Mouse (Mus musculus): ENCODE data around the gene Cmtm6. TPM values are rescaled to one million over a fixed set of nuclear protein-coding genes. Genes with fewer than 3 reads are reported as not detected.

Cmtm6 gene
- polyA plus RNA-seq, 1 experiment from 2014 or later, result 23.2 TPM

DNA sequence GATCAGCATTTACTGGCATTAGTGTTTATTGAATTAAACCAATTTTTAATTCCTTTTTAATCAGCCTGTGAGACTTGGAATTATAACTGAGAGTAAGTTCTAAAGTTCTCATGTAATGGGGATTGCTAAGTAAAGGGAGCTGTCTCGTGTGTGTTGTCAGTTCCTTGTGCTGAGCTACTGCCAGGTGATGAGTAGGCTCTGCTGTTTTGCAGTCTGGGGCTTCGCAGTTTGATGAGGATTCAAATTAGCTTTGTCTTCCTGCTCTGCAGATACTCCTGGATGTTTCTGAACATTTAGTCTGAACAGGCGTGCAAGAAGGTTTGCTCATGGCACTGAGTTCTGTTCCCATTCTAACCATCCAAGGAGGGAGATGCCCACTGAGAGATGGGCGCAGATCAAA, 33.8 kb upstream of the Cmtm6 start:
- Histone ChIP-seq H3K36me3 (ENCODE audit: control insufficient read depth, insufficient read depth) (peaks cover 12% of the 10 kb centered on the region), H3K4me2 (ENCODE audit: low read length) (no peak overlapping the region), H3K4me1 (replicated peaks; ENCODE audit: control insufficient read depth, insufficient read depth, low read length) (no peaks in the 10 kb centered on the region; the same call in 1 of the 2 replicates), H3K9me3 (ENCODE audit: control insufficient read depth, low read length) (no peaks in the 10 kb centered on the region), H3K4me3 (replicated peaks; ENCODE audit: low read length) (no peak overlapping the region), H3K9ac (replicated peaks; ENCODE audit: low read depth, low read length) (no peak overlapping the region), H3K27ac (ENCODE audit: low read length) (no peak overlapping the region), H3K27me3 (replicated peaks; ENCODE audit: control insufficient read depth, insufficient read depth, low read length) (no peaks in the 10 kb centered on the region)
- ATAC-seq, result no peak
- 94% methylated on average over 4 of the region's 4 CpGs for WGBS

DNA sequence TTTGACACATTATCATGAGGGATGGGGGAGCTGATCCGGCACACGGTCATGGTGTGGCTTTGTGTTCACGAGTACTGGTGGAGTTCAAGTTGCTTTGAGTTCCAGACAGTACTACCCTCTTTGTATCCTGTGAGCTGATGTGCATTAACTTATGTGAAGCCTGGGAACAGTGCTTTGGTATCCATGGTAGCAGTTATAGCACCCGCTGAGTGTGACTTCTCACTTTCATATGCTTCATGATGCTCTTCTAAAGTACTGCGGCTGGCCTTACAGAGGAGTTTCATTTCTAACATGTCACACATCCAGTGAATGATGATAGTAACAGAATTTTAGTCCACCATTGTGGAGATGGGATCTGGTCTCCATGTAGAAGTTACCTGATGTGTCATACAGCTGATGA, 33.0 kb upstream of the Cmtm6 start:
- no peak for ATAC-seq
- no peak overlapping the region for H3K27ac ChIP-seq (ENCODE audit: low read length)

DNA sequence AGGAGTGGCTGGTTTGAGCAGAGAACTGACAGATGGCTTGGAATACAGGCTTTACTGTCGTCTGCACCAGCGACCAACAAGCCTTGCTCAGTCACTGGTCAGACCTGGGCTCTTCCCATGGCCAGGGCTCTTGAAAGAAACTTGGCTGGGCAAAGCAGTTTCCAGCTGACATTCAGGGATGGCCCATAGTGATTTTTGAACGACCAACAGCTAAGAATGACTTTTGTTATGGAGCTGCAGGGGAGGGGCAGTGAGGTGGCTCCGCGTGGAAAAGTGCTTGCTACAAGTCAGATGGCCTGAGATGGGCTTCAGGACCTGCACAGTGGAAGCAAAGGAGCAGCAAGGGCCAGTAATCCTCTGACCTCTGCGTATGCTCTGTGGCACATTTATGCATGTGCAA, 31.7 kb upstream of the Cmtm6 start:
- 73% methylated on average over 6 of the region's 6 CpGs for WGBS
- H3K4me2 ChIP-seq (ENCODE audit: low read length), result no peak overlapping the region
- ATAC-seq, result no peak
- no peaks in the 10 kb centered on the region for H3K27me3 ChIP-seq (replicated peaks; ENCODE audit: control insufficient read depth, insufficient read depth, low read length)
- H3K9me3 ChIP-seq (ENCODE audit: control insufficient read depth, low read length), result no peaks in the 10 kb centered on the region
- no peak overlapping the region for H3K27ac ChIP-seq (ENCODE audit: low read length)
- H3K36me3 ChIP-seq (ENCODE audit: control insufficient read depth, insufficient read depth), result peaks cover 4% of the 10 kb centered on the region; the same call in 1 of the 2 replicates
- no peaks in the 10 kb centered on the region for H3K4me1 ChIP-seq (replicated peaks; ENCODE audit: control insufficient read depth, insufficient read depth, low read length)
- no peak overlapping the region for H3K4me3 ChIP-seq (replicated peaks; ENCODE audit: low read length)
- no peak overlapping the region for H3K9ac ChIP-seq (replicated peaks; ENCODE audit: low read depth, low read length)

More for the DNA sequence above, 33.0 kb upstream of the Cmtm6 start:
- H3K4me2 ChIP-seq (ENCODE audit: low read length), result no peak overlapping the region
- no peaks in the 10 kb centered on the region for H3K27me3 ChIP-seq (replicated peaks; ENCODE audit: control insufficient read depth, insufficient read depth, low read length)
- peaks cover 6% of the 10 kb centered on the region; the same call in 1 of the 2 replicates for H3K36me3 ChIP-seq (ENCODE audit: control insufficient read depth, insufficient read depth)
- 89% methylated on average over 5 of the region's 5 CpGs for WGBS
- no peaks in the 10 kb centered on the region for H3K4me1 ChIP-seq (replicated peaks; ENCODE audit: control insufficient read depth, insufficient read depth, low read length)
- H3K9me3 ChIP-seq (ENCODE audit: control insufficient read depth, low read length), result no peaks in the 10 kb centered on the region
- H3K9ac ChIP-seq (replicated peaks; ENCODE audit: low read depth, low read length), result no peak overlapping the region
- no peak overlapping the region for H3K4me3 ChIP-seq (replicated peaks; ENCODE audit: low read length)

DNA sequence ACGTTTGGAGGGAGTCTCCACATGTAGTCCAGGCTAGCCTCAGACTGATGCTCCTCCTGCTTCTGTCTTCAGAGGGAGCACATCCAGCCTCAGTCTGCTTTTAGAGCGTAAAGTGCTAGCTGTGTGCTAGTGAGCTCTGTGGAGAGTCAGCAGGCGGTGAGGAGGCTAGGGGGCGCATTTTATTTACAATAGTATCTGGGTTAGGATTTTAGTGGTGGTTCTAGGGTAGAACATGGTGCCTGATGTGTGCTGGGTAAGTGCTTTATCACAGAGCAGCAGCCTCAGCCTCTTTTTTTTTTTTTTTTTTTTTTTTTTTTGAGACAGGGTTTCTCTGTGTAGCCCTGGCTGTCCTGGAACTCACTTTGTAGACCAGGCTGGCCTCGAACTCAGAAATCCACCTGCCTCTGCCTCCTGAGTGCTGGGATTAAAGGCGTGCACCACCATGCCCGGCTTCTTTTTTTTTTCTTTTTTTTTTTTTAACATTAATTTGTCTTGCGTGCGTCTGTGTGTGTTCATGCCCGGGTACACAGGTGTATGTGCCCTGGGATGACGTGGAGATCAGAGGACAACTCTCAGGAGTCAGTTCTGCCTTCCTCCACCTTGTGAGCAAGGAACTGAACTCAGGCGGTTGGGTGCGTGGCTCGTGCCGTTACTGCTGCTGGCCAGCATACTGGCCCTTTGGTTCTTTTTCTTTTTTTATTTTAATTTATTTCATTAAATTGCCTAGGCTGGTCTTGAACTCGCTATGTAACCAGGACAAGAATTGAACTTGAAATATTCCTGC, 30.8 kb upstream of the Cmtm6 start:
- Histone ChIP-seq H3K9ac (replicated peaks; ENCODE audit: low read depth, low read length) (no peak overlapping the region), H3K27me3 (replicated peaks; ENCODE audit: control insufficient read depth, insufficient read depth, low read length) (no peaks in the 10 kb centered on the region), H3K4me3 (replicated peaks; ENCODE audit: low read length) (no peak overlapping the region), H3K4me1 (replicated peaks; ENCODE audit: control insufficient read depth, insufficient read depth, low read length) (no peaks in the 10 kb centered on the region), H3K4me2 (ENCODE audit: low read length) (no peak overlapping the region), H3K9me3 (ENCODE audit: control insufficient read depth, low read length) (no peaks in the 10 kb centered on the region), H3K27ac (ENCODE audit: low read length) (no peak overlapping the region), H3K36me3 (ENCODE audit: control insufficient read depth, insufficient read depth) (peaks cover 2% of the 10 kb centered on the region)
- no peak for ATAC-seq
- WGBS, result 90% methylated on average over 16 of the region's 16 CpGs

DNA sequence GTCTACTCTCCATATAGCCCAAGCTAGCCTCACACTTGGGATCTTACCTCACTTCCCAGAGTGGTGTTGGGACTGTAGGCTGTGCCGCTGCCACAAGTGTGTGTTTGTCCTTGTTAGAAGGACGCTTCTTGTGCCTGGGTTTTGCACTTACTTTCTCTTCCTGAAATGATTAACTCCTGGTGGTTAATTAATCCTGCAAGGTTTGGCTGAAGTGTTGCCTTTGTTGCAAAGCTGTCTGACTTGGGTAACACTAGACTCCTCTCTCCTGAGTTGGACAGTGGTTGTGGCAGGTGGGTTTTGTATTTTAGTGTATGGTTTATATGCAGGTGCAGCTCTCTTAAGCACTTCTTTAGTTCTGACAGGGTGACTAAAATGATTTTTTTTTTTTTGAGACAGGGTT, 29.9 kb upstream of the Cmtm6 start:
- no peak for ATAC-seq
- 90% methylated on average over 2 of the region's 2 CpGs for WGBS
- Histone ChIP-seq H3K4me1 (replicated peaks; ENCODE audit: control insufficient read depth, insufficient read depth, low read length) (no peaks in the 10 kb centered on the region), H3K27me3 (replicated peaks; ENCODE audit: control insufficient read depth, insufficient read depth, low read length) (no peaks in the 10 kb centered on the region), H3K4me3 (replicated peaks; ENCODE audit: low read length) (no peak overlapping the region), H3K36me3 (ENCODE audit: control insufficient read depth, insufficient read depth) (peaks cover 12% of the 10 kb centered on the region), H3K27ac (ENCODE audit: low read length) (no peak overlapping the region), H3K9ac (replicated peaks; ENCODE audit: low read depth, low read length) (no peak overlapping the region), H3K9me3 (ENCODE audit: control insufficient read depth, low read length) (no peaks in the 10 kb centered on the region), H3K4me2 (ENCODE audit: low read length) (no peak overlapping the region)

DNA sequence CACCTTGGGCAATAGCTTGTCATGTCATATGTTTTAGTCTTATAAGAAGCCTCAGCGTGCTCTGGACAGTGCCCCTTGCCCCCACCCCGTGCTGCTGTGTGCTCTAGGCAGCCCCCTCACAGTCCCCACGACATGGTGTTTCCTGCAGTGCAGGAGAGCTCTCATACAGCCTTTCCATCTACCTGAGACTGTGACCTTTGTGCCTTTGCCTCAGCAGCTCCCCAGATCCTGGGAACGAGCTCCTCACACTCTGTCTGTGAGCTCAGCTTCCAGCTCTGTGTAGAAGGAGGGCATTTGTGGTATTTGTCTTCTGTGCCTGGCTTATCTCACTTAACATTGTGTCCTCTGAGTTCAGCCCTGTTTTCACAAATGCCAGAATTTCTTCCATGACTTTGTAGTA, 29.0 kb upstream of the Cmtm6 start:
- Histone ChIP-seq H3K9ac (replicated peaks; ENCODE audit: low read depth, low read length) (no peak overlapping the region), H3K4me2 (ENCODE audit: low read length) (no peak overlapping the region), H3K4me1 (replicated peaks; ENCODE audit: control insufficient read depth, insufficient read depth, low read length) (no peaks in the 10 kb centered on the region), H3K9me3 (ENCODE audit: control insufficient read depth, low read length) (no peaks in the 10 kb centered on the region), H3K27ac (ENCODE audit: low read length) (no peak overlapping the region), H3K27me3 (replicated peaks; ENCODE audit: control insufficient read depth, insufficient read depth, low read length) (no peaks in the 10 kb centered on the region), H3K36me3 (ENCODE audit: control insufficient read depth, insufficient read depth) (peaks cover 13% of the 10 kb centered on the region), H3K4me3 (replicated peaks; ENCODE audit: low read length) (no peak overlapping the region)
- no peak for ATAC-seq
- WGBS, result 93% methylated on average over 4 of the region's 4 CpGs

DNA sequence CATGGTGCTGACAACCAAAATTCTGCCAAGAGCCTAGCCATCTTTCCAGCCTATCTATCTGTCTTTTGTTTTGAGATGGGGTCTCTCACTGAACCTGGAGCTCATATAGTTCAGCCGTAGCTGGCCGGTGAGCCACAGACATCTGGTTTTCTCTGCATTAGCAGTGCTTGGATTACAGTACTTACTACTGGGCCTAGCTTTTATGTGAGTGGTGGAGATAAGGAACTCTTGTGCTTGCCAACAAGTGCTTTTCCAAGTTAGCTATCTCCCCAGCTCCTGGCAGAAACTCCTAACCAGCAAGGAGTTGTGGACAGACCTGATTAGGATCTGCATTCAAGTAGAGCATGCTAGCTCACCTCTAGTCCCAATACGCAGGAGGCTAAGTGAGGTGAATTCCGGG, 23.1 kb upstream of the Cmtm6 start:
- Histone ChIP-seq H3K4me2 (ENCODE audit: low read length) (no peak overlapping the region), H3K9me3 (ENCODE audit: control insufficient read depth, low read length) (no peaks in the 10 kb centered on the region), H3K27ac (ENCODE audit: low read length) (no peak overlapping the region), H3K36me3 (ENCODE audit: control insufficient read depth, insufficient read depth) (peaks cover 29% of the 10 kb centered on the region), H3K4me1 (replicated peaks; ENCODE audit: control insufficient read depth, insufficient read depth, low read length) (no peaks in the 10 kb centered on the region), H3K9ac (replicated peaks; ENCODE audit: low read depth, low read length) (no peak overlapping the region), H3K27me3 (replicated peaks; ENCODE audit: control insufficient read depth, insufficient read depth, low read length) (no peaks in the 10 kb centered on the region), H3K4me3 (replicated peaks; ENCODE audit: low read length) (no peak overlapping the region)
- no peak for ATAC-seq
- 96% methylated on average over 4 of the region's 4 CpGs for WGBS

DNA sequence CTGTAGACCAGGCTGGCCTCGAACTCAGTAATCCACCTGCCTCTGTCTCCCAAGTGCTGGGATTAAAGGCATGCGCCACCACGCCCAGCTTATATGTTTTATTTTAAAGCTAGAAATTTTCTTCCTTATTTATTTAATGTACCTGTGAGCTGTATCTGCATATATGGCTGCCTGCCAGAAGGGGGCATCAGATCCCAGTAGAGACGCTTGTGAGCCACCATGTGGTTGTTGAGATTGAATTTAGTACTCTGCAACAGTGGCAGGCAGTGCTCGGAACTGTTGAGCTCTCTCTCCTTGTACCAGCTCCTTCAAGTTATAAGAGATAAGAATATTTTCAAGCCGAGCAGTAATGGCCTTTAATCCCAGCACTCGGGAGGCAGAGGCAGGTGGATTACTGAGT, 20.6 kb upstream of the Cmtm6 start:
- 80% methylated on average over 7 of the region's 7 CpGs for WGBS
- no peaks in the 10 kb centered on the region for H3K27me3 ChIP-seq (replicated peaks; ENCODE audit: control insufficient read depth, insufficient read depth, low read length)
- H3K9me3 ChIP-seq (ENCODE audit: control insufficient read depth, low read length), result no peaks in the 10 kb centered on the region
- no peak for ATAC-seq
- no peak overlapping the region for H3K27ac ChIP-seq (ENCODE audit: low read length)
- H3K4me1 ChIP-seq (replicated peaks; ENCODE audit: control insufficient read depth, insufficient read depth, low read length), result no peaks in the 10 kb centered on the region
- H3K4me2 ChIP-seq (ENCODE audit: low read length), result no peak overlapping the region
- H3K9ac ChIP-seq (replicated peaks; ENCODE audit: low read depth, low read length), result no peak overlapping the region
- peaks cover 37% of the 10 kb centered on the region for H3K36me3 ChIP-seq (ENCODE audit: control insufficient read depth, insufficient read depth)
- no peak overlapping the region for H3K4me3 ChIP-seq (replicated peaks; ENCODE audit: low read length)

DNA sequence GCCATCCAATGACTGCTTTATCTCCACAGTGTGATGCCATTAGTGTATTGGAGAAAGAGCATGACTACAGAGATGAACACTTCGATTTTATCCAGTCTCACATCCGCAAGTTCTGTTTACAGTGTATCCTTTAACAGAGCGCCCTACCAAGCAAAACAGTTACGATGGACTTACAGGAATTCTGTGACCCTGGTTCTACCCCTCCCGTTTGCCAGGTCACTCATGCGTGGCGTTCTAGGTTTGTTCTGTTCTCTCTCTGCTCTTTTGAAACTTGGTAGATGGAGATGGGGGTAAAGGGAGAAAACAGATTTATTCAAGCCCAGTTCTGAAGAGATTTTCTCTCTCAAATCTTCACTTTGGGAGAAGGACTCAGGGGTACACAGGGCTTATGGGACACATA, 17.4 kb upstream of the Cmtm6 start:
- Histone ChIP-seq H3K27ac (ENCODE audit: low read length) (no peak overlapping the region), H3K9ac (replicated peaks; ENCODE audit: low read depth, low read length) (no peak overlapping the region), H3K4me3 (replicated peaks; ENCODE audit: low read length) (no peak overlapping the region), H3K4me1 (replicated peaks; ENCODE audit: control insufficient read depth, insufficient read depth, low read length) (no peaks in the 10 kb centered on the region), H3K27me3 (replicated peaks; ENCODE audit: control insufficient read depth, insufficient read depth, low read length) (no peaks in the 10 kb centered on the region), H3K36me3 (ENCODE audit: control insufficient read depth, insufficient read depth) (peaks cover 45% of the 10 kb centered on the region), H3K4me2 (ENCODE audit: low read length) (no peak overlapping the region), H3K9me3 (ENCODE audit: control insufficient read depth, low read length) (no peaks in the 10 kb centered on the region)
- ATAC-seq, result no peak
- 96% methylated on average over 7 of the region's 7 CpGs for WGBS
